Mouse (Mus musculus): ENCODE data around the gene Pnck. TPM values are rescaled to one million over a fixed set of nuclear protein-coding genes. Genes with fewer than 3 reads are reported as not detected.

Gene Pnck
- 3.0 TPM for polyA plus RNA-seq (2017; shearing (Covaris generic))

DNA sequence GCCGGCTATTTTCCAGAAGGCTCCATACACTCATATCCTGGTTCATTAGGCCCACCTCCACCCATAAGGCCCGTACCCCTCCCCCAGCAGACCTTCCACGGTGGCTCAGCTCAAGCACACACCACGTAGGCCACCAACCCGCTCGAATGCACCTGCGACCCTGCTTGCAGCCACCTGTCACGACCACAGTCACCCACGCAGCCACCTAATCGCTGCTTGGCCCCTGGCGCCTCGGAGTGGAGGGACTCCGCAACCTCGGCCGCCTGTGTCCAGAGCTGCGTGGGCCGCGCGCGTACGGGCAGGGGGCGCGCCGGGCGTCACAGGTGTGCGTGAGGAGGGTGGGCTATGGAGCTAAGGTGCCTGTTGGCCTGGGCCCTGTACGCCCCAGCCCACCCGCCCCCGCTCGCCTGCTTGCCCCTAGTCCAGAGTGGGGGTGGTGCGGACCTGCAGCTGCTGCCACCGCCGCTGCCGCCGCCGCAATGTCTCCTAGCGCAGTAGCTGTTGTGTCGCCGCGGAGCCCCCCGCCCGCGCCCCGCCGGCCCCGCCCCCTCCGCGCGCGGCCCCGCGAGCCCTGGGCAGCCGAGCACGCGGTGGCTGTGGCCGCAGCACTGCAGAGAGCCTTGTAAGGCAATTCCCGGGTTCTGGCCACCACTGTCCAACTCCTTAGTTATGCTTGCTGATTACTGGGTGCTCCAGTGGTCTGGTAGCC is at the start of gene Pnck:
Gene Pnck (minus strand): TSS at position 543 of the 709 bp plus-strand sequence.

DNA sequence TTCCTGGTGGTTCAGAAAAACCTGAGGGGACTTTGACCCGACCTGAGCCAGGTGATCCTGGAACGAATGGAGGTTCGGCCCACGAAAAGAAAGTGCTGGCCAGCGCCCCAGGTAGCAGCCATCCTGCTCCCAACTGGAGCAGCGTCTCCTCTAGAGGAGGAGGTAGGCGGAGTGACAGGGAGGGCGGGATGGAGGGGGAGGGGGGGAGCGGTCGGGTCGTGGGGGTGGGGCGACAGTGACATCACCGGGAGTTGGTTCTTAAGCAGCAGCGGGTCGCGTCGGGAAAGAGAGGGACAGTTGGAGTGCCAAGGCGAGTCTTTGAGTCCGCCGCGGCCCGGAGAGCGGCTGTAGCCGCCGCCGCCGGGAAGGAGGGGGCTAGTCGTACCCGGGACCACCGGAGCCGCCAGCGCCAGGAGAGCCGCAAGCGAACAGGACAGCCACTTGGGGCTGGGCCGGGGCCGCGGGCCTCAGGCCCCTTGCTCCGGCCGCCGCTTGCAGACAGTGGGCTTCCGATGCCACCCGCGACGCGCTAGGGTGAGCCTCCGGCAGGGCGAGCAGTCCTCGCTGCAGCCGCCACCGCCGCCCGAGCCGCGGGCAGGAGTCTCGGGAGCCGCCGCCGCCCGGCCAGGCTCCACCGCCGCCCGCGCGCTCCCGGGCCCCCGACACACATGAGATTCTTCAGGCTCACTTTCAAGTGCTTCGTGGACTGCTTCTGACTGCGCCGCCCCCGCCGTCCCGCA is 13.1 kb upstream of the Pnck start, which contains the start of gene Slc6a8:
Gene Slc6a8 (plus strand): TSS at position 272 of the 740 bp plus-strand sequence.

DNA sequence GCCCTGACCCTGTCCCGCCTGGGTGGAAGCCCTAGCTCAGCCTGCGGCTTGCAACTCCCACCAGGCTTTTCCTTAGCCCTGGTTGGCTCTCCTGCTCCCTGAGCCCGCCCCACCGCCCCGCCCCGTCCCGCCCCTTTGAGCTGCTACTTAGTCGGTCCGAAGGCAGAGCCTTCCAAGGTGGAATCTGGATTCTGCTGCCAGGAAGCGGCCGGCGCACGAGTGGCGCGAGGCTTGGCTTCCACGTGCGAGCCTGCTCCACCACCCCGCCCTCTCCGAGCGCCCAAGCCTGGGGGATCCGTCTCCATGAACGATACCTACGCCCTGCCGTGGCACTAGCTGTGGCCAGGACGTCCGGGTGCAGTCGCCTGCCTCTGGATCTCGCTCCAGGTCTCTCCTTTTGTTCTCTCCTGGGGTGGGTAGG is 20.7 kb downstream of the Pnck start, which contains the start of gene Dusp9:
Gene Dusp9 (plus strand): TSS at position 165 of the 421 bp plus-strand sequence.

Other genes with a start within 250 kb of the Pnck start
- gene Zfp92, start 249.0 kb downstream of the Pnck start, polyA plus RNA-seq (2017; shearing (Covaris generic)): 0.37 TPM
- gene Trex2, start 224.8 kb downstream of the Pnck start, polyA plus RNA-seq (2017; shearing (Covaris generic)): not detected
- gene Haus7, start 201.1 kb downstream of the Pnck start, polyA plus RNA-seq (2017; shearing (Covaris generic)): 27.3 TPM
- gene Bgn, start 176.5 kb downstream of the Pnck start, polyA plus RNA-seq (2017; shearing (Covaris generic)): not detected
- not detected for gene Atp2b3, start 157.0 kb downstream of the Pnck start, polyA plus RNA-seq (2017; shearing (Covaris generic))
- gene Dusp9, start 20.7 kb downstream of the Pnck start, polyA plus RNA-seq (2017; shearing (Covaris generic)): 0.49 TPM
- 0.63 TPM for gene Slc6a8, start 13.0 kb upstream of the Pnck start, polyA plus RNA-seq (2017; shearing (Covaris generic))
- 307 TPM for gene Bcap31, start 56.1 kb upstream of the Pnck start, polyA plus RNA-seq (2017; shearing (Covaris generic))
- 48.1 TPM for gene Abcd1, start 56.5 kb upstream of the Pnck start, polyA plus RNA-seq (2017; shearing (Covaris generic))
- gene Plxnb3, start 97.0 kb upstream of the Pnck start, polyA plus RNA-seq (2017; shearing (Covaris generic)): 0.06 TPM
- gene Srpk3, start 114.3 kb upstream of the Pnck start, polyA plus RNA-seq (2017; shearing (Covaris generic)): 1.6 TPM
- gene Idh3g, start 126.8 kb upstream of the Pnck start, polyA plus RNA-seq (2017; shearing (Covaris generic)): 226 TPM
- gene Ssr4, start 126.9 kb upstream of the Pnck start, polyA plus RNA-seq (2017; shearing (Covaris generic)): 243 TPM
- 0.44 TPM for gene Pdzd4, start 164.9 kb upstream of the Pnck start, polyA plus RNA-seq (2017; shearing (Covaris generic))
- gene Avpr2, start 232.0 kb upstream of the Pnck start, polyA plus RNA-seq (2017; shearing (Covaris generic)): 4.2 TPM
- 9.2 TPM for gene L1cam, start 236.0 kb upstream of the Pnck start, polyA plus RNA-seq (2017; shearing (Covaris generic))